Mouse (Mus musculus): Measurements from ENCODE around the gene Btbd35f21. TPM values are rescaled to one million over a fixed set of nuclear protein-coding genes. Genes with fewer than 3 reads are reported as not detected.
"Not testable (repeated sequence)": the region's sequence is repeated elsewhere in the genome, so short reads cannot be mapped to it uniquely, and the experiment has no call there.

The Btbd35f21 gene
- total RNA-seq (2022), result not detected

DNA sequence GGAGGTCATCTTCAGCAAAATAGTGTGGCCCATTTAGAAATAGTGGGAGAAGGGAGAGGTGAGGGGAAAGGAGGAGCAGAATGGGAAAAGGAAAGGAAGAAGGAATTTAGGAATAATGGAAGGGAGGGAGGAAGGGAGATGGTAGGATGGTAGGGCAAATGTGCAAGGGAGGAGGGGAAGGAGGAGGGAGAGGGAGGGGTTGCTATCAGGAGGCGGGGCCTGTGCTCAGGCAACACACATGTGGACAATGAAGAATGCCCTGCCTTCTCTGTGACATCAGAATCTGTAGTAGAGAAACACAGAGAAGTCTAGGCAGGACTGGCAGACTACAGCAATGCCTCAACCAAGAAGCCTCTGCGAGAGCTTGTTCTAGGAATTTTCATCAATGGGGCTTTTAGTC lies at the start of gene Btbd35f21:
Gene Btbd35f21 (plus strand): TSS at position 301 of the 400 bp plus-strand sequence.
- DNase-seq (ENCODE audit: low spot score in 2 of 2), result not testable (repeated sequence)

Other genes starting within 250 kb of the Btbd35f21 start
- gene Btbd35f1, start 166.1 kb upstream of the Btbd35f21 start, total RNA-seq (2022), result not detected
- not detected for gene Gm5926, start 75.4 kb upstream of the Btbd35f21 start, total RNA-seq (2022)
- not detected for gene Btbd35f30, start 168.5 kb downstream of the Btbd35f21 start, total RNA-seq (2022)
- not detected for gene Gm21789, start 215.7 kb downstream of the Btbd35f21 start, total RNA-seq (2022)
- not detected for gene Btbd35f5, start 247.8 kb downstream of the Btbd35f21 start, total RNA-seq (2022)

All from left cerebral cortex, adult 8-10 months (tissue).